Mouse (Mus musculus) liver, embryonic 14.5 days (tissue): Measurements from ENCODE around the gene Btnl4.

Source experiments
- CTCF ChIP-seq: IDR thresholded peaks from 2 replicates; pipeline ENCODE4 v1.5.1; 2016; ENCODE audit warnings: antibody characterized with exemption, low read depth, control low read depth
- EP300 ChIP-seq: IDR thresholded peaks from 2 replicates; pipeline ENCODE4 v1.6.1; 2016; ENCODE audit warnings: antibody characterized with exemption, low read depth

DNA sequence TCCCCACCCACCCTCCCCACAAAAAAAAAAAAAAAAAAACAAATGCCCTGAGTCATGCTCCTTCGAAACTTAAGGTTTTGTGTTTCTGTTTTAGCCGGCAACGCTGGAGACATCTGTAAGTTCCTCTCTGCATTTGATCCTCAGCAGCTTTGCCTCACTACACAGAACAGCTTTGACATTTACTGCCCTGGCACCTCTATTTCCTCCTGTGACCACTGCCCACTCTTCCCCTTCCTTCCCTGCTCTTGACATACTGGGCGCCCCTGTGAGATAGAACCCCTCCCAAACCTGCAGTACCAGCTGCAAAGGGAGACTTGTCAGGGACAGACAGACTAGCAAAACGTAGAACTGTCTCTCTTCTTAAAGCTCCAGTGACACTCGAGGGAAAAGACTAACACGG lies 39.5 kb downstream of the Btnl4 start:
- TF ChIP-seq CTCF (no peak), EP300 (no peak)
